Mouse (Mus musculus) splenic B cell, adult 2 months (primary cell): ENCODE results near the gene Prokr1.
"Not testable (repeated sequence)": the region's sequence is repeated elsewhere in the genome, so short reads cannot be mapped to it uniquely, and the experiment has no call there.

Source experiments
- DNase-seq: peaks from one replicate; pipeline ENCODE4 v3.0.0-alpha.2; 2011; ENCODE audit warnings: low read depth, low spot score
- H3K27me3 ChIP-seq: 2 replicates; pipeline ENCODE4 v1.6.1; 2012; ENCODE audit warnings: mild to moderate bottlenecking, low read length, moderate library complexity, mixed read lengths; ENCODE audit not compliant: control insufficient read depth, poor library complexity, insufficient read depth, severe bottlenecking
- H3K36me3 ChIP-seq: 2 replicates; pipeline ENCODE4 v1.6.1; 2012; ENCODE audit warnings: mild to moderate bottlenecking, low read length, moderate library complexity, mixed read lengths; ENCODE audit not compliant: control insufficient read depth, poor library complexity, insufficient read depth, severe bottlenecking

The Prokr1 gene

DNA sequence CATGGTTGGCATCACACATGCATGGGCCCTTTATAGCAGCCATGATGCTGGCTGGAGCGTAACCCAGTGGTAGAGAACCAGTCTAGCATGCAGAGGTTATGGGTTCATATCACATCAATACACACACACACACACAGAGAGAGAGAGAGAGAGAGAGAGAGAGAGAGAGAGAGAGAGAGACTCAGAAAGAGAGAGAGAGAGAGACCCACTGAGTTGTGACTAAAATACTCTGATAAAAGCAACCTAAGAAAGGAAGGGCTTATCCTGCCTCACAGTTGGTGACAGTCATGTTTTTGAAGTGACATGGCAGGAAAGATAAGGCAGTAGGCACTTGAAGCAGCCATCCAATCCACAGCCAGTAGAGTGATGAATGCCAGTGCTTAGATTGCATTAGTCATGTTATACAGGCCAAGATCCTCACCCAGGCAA is 7.3 kb downstream of the Prokr1 start:
- H3K36me3 ChIP-seq = no peaks in the 10 kb centered on the region
- no peak for DNase-seq
- H3K27me3 ChIP-seq = no peaks in the 10 kb centered on the region

DNA sequence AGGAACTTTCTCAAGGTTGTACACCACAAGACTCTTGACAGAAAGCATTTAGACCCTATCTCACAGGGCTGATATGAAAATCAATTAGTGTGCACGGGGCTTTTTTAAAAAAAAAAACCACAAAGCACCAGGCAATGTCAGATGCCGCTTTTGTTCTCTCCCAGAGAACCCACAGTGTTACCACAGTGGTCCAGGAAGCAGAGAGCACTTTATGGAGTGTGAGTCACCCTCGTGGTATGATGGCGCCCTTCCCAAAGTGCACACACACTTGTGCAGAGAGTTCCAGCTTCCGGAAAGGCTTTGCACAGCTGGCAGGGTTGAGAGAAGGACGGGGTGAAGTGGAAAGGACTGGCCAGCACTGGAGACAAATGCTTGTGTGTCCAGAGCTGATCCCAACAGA is 8.1 kb downstream of the Prokr1 start:
- Histone ChIP-seq H3K36me3 (no peaks in the 10 kb centered on the region), H3K27me3 (no peaks in the 10 kb centered on the region)
- no peak for DNase-seq

DNA sequence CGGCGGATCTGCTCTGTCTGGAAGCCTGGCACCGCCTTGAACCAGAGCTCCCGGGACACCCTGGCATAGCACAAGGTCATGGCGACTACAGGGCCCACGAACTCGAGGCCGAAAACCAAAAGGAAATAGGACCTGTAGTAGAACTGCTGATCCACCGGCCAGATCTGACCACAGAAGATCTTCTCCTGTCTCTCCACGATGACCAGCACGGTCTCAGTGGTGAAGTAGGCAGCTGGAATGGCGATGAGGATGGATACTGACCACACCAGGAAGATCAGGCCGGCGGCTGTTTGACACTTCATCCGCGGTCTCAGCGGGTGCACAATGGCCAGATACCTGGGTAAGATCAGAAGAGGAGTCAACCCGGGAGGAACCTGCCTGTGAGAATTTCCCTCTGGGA is 9.0 kb downstream of the Prokr1 start:
- no peak for DNase-seq
- Histone ChIP-seq H3K27me3 (no peaks in the 10 kb centered on the region), H3K36me3 (no peaks in the 10 kb centered on the region)

DNA sequence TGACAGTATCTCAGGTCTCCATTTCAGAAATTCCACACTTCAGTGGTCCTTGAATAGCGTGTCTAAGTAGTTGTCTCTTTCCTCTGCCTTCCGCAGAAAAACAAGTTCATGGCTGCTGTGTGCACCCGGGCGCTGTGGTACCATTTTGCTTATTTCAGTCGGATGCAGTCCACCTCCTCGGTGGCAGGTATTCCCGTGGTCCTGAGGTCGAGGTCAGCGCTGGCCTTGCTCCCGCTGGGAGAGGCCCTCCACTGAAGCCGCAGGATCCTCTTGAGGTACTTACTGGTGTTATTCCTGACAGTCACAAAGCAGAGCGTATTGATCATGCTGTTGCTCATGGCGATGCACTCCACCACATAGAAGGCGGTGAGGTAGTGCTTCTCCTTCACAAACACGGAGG is 9.5 kb downstream of the Prokr1 start:
- no peaks in the 10 kb centered on the region for H3K27me3 ChIP-seq
- DNase-seq = no peak
- no peaks in the 10 kb centered on the region for H3K36me3 ChIP-seq

DNA sequence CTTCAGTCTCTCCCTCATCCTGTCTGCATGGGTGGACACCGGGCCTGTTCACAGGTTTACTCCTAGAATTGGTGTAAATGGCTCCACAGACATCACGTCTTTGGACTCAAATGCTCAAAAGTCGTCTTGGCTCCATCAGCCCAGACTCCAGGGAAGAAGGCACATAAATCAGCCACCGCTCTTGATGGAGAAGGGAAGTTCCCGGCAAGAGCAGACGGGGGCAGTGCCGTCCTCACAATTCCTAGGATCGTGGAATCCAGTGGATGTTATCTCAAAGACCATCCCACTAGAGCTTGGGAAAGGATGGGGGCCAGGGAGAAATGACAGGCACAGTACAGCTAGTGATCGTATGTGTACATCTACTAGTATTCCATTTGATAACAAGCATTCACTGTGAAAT is 12.3 kb downstream of the Prokr1 start:
- no peak for DNase-seq
- Histone ChIP-seq H3K36me3 (no peaks in the 10 kb centered on the region), H3K27me3 (no peaks in the 10 kb centered on the region)

DNA sequence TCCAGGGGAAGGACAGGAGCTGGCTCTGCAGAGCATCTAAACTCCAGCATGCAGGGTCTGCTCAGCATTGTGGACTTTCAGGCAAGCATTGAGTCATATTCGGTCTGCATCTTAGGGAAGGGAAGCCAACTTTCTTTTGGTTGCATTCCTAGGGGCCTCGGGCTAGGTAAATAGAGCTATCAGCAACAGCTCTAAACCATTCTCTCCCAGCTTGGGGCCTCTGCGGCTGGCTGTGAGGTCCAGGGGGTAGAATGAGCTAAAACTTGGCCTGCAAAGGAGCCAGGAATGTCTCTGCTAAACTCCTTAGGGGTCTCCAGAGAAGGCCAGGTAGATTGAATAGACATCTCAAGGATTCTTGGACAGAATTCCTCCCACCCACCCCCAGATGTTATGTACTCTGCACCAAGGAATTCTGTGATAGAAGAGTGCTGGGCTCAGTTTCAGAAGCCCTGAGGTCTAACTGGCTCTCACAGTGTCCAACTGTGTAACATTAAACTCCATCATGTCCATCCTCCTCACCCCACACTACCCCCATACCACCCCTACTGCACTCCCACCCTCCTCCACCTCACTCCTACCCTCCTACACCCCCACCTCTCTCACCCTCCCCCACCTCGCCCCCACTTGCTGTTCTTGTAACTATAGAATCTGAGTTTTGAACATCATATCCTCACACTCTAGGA is 13.8 kb downstream of the Prokr1 start:
- no peaks in the 10 kb centered on the region for H3K27me3 ChIP-seq
- no peaks in the 10 kb centered on the region for H3K36me3 ChIP-seq
- DNase-seq = no peak

DNA sequence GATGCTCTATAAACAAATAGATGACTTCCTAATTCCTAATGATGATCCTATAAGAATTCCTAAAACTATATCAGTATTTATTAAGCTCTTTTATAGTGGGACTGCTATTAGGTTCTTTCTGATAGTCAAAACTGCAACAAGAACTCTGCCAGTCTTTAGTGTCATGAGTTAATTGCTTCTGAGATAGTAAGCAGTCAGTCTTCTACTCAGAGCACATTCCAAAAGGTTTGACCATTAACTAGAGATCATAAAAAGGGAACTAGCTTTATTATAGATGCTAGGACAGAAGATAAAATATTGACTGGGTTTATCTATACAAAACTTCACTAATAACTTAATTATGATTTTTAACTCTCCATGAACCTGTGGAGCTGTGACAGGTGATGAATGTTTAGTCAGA is 18.7 kb downstream of the Prokr1 start:
- not testable (repeated sequence) for DNase-seq, H3K27me3 ChIP-seq, H3K36me3 ChIP-seq

DNA sequence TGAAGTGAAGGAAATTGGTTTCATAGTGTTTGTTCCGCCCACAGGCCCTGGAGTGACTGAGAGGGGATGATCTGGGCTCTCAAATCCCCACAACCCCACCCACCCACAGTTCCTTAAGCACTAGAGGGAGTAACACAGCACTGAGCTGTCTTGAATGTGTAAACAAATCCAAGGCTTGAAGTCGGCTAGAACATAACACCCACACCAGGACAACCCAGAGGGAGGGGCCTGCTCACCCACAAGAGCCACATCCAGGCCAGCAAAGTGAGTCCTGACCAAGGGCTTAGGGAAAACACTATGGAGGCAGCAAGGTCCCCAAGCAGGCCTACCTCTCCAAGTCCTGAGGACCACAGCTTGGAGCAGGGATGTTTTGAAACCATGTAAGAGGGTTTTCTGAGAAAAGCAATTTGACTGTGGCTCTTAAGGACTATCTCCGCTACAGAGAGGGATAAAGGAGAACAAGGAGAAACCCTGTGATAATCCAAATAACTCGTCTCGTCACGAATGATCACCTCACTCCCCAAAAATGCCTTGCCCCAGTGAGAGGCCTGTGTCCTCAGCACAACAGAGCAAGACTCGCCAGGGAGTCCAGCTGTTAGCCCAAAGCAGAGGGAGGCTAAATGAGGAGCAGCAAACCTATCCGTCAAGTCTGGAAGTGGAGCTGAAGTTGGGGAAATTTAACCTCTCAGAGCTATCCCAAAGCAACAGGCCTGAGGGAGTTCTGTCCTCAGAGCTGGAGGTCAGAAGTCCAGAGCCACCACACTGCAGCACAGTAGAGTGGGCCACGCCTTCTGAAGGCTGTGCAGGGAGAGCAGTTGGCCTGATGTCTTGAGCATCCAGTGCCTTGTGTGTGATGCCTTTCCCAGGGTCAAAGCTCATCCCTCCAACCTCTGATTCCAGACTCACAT is 22.6 kb downstream of the Prokr1 start:
- Histone ChIP-seq H3K27me3 (no peaks in the 10 kb centered on the region), H3K36me3 (no peaks in the 10 kb centered on the region)
- no peak for DNase-seq

DNA sequence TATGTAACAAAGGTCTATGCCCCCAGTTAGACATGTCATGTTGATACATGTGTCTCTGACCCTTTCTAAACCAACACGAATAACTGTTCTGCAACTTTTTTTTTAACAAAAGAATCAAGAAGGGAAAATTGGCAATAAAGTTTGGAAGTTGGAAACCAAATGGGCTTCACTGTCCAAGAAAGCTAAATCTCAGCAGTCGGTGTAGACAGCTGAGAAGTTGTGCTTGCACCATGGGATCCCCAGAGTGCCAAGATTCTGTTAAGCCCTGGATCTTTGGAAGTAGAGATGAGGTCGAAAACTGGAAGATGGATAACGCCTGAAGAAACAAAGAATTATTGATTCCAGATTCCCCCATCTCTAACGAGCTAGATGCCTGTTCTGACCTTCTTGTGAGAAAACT is 25.4 kb downstream of the Prokr1 start:
- H3K27me3 ChIP-seq = no peaks in the 10 kb centered on the region
- H3K36me3 ChIP-seq = no peaks in the 10 kb centered on the region
- DNase-seq = no peak

DNA sequence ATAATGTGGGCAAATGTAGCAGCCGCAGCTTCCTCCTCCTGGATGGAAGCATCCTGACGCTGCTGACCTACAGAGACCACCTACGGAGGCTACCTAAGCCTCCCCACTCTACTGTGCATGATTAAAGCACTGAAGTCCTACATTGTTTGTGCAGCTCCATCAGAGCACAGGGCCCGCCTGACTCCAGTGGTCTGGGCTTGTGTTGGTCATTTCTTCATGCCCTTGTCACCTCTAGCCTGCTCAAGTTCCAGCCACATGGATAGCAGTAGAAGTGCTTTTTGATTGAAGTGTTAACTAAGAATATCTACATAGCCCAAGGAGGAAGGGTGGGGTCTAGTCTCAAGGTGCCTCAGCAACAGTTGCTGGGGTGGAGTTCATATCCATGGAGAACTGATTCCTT is 26.2 kb downstream of the Prokr1 start:
- no peaks in the 10 kb centered on the region for H3K36me3 ChIP-seq
- DNase-seq = no peak
- no peaks in the 10 kb centered on the region for H3K27me3 ChIP-seq

DNA sequence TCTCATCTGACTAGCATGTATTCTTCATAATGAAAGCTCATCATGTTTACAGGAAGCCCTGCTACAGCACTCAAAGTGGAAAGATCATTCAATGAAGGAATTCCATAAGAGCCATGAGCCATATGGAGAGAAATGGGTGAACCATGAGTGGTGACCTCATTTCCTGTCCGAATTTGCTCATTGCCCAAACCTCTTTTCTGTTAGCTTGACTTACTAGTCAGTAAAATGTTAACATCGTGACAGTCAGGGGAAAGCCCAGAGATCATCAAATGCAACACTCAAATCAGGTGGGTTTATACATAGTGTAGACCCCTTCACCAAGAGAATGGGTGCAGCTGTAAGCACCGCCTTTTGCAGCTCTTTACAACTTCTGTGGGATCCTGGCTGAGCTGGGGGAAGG is 36.8 kb downstream of the Prokr1 start:
- DNase-seq = no peak
- H3K27me3 ChIP-seq = no peaks in the 10 kb centered on the region; the same call in 1 of the 2 replicates
- no peaks in the 10 kb centered on the region for H3K36me3 ChIP-seq

DNA sequence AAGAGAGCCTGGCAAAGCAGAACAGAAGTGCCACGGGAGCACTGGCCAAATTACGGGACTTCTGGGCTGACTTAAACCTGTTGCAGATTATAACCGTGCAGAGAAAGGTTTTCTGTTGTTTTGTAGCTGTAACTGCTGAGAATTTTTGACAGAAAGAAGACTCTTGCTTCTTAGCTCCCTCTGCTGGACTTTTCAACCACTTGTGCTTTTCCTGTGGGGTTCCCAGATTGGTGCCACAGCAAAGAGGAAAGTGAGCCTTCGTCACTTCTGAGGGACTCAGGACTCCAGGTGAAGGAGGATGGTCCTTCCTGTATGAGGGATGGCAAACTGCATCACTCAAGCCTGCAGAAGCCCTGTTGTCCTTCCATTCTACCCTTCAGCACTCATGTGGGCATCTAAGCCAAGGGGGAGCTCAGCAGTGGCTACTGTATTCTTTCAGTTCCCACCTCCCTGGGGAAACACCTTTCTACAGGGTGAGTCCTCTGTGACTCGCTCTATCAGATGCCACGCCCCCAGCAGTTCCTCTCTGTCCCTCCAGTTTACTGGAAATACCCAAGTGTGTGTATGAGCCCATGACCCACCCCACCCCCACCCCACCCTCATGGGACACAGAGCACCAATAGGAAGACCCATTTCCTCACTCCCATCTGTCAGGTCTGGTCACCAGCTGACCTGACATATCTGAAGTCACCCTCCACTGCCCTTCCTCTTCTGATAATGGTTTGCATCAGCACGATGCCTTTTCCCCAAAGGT is 38.3 kb downstream of the Prokr1 start:
- Histone ChIP-seq H3K27me3 (no peaks in the 10 kb centered on the region), H3K36me3 (no peaks in the 10 kb centered on the region)
- DNase-seq = peak; percentile 96

DNA sequence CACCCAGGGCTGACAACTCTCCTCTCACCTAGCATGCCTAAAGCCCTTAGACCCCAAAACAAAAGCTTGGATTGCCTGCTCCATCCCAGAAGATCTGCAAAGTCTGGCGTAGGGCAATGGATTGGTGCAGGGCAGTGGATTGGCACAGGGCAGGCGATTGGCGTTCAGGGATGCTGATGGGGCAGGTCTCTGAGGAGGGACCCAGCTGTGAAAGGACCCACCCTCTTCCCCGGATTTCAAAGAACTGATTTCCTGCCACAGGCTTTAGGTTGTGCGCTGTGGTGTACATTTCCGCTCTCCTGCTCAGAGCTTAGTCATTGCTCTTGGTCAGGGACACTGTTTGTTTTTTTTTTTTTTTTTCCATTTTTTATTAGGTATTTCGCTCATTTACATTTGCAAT is 42.7 kb downstream of the Prokr1 start:
- H3K27me3 ChIP-seq = no peaks in the 10 kb centered on the region
- DNase-seq = peak; percentile 37
- H3K36me3 ChIP-seq = no peaks in the 10 kb centered on the region

DNA sequence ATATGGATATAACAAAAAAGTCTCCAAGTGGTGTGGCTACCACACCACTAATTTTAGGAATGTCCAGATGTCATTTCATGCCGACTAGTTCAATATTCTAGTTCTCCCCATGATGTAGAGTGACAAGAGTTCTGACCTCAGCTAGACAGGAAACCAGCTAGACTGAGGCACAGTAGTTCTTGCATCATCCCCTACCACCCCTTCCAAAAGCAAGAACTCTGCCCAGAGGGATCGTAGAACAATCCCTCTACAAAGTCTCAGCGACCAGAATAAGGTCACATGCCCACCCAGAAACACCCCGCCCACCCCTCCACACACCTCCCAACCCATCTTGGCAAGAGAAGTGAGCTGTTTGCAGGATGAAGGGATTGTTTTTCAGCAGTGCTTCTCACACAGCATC is 43.1 kb downstream of the Prokr1 start:
- Histone ChIP-seq H3K36me3 (no peaks in the 10 kb centered on the region), H3K27me3 (no peaks in the 10 kb centered on the region)
- DNase-seq = no peak
